Mouse (Mus musculus) c-Kit-negative CD71-positive TER-119-positive erythroid progenitor cells, embryonic 14.5 days (primary cell): Measurements from ENCODE around the gene Cib1.

Source experiments
- DNase-seq: peaks from one replicate; pipeline ENCODE4 v3.0.0-alpha.2; 2013; ENCODE audit warnings: low read depth, low spot score

Cib1 gene

DNA sequence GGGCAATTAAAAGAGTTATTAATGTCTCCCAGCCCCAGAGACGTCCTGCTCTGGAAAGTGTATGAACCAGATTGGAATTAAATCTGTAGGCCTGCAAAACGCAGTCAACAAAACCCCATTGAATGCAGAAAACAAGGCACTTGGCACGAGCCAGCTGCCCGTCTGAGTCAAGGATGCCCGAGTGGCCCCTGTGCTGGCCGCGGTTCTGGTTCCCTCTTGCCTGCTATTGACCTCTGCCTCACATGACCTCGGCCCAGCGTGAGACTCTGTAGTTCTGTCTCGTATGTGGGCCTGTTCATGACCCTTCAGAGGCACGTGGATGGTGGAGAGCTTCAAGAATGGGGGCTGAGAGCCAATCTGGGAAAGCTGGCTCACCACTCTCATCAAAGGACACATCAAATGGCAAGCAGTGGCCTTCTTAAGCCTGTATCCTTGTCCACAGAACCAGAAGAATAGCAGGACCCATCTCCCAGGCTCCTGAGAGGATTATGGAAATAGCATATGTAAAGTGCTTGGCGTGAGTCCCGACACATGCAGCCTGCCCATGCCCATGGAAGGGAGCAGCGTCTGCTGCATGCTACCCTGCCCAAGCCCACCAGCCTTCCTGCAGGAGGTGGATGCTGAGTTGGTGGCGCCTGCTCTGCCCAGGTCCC, 30.6 kb downstream of the Cib1 start:
- no peak for DNase-seq

DNA sequence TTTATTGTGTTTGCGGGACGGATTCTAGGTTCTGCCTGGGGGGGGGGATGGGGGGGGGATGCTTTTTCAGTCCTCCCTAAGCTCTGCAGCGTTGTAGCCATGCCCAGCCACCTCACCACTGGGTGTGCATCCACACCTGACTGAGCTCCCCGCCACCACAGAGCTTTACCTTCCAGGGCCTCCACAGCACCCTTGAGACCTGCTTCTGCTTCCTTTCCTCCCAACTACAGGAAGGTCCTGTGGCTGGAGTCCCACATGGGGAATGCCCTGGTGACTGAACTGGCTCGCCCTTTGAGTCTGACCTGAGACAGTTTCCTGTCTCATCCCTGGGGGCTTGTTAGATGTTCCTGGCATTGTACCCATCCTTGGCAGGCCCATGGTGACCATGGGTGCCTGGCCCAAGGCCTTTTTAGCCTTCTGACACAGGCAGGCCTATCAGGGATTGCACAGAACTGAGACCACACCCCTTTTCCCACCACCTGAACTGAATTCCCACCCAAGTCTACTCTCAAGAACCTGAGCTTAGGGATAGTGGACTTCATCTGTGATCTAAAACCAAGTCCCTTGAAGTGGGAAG, 31.6 kb downstream of the Cib1 start:
- no peak for DNase-seq

DNA sequence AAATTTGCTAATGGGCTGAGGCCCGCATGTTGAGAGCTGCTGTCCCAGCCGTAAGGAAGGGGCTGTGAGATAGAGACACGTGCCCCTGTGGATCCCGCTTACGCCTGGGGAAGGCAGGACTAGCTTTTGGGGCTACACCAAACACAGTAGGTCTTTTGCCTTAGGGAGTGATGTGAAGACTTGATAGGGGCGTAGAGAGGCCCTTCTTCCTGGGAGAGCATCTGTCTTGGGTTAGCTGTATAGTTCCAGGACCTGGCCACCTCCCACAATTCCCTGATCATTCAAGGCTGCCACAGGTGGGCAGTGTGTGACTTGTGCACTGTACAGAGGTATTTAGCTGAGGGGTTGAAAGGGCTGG, 32.0 kb downstream of the Cib1 start:
- DNase-seq = no peak

DNA sequence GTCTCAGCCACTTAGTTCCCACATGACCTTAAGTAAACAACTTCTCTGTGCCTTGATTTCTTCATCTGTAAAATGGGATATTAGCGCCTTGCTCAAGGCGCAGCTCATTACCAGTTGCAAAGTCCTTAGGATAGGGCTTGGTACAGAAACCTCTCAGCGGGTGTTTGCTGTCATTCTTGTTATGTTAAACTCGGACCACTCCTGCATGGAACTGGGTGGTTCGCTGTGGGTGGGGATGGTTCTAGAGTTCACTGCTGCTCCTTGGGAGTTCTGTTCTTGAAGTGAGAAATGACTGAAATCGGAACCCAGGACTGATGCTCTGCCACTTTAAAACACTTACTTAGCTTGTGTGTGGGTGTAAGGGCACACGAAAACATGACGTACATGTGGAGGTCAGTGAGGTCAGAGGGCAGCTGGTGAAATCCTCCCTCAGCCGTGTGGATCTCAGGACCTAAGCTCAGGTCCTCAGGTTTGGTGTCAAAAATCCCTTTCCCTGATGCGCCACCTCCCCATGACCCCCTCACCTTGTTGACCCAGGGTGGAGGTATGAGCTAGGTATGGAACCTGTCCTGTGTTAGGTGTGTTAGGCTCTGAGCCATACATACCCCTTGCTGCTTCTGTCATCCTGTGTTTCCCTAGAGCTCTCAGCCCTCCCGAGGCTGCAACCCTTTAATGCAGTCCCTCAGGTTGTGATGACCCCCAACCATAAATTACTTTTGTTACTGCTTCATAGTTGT, 32.6 kb downstream of the Cib1 start:
- no peak for DNase-seq

DNA sequence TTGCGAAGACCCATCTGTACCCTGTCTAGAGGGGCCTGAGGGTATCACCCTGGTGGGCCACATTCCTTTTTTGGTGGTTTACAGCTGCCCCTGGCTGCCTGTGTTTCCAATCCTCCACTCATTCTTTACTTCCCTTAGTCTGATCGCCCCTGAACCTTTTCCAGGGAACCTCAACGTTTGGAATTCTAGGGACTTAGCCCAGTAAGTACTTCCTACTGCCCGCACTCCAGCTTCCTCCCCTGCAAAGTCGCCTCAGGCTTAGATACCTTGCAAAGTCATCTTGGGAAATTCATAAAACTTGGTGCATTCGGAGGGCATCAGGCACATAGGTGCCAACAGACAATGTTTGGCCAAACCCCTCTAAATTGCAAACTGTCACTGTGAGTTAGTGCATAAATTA, 33.3 kb downstream of the Cib1 start:
- DNase-seq = no peak

DNA sequence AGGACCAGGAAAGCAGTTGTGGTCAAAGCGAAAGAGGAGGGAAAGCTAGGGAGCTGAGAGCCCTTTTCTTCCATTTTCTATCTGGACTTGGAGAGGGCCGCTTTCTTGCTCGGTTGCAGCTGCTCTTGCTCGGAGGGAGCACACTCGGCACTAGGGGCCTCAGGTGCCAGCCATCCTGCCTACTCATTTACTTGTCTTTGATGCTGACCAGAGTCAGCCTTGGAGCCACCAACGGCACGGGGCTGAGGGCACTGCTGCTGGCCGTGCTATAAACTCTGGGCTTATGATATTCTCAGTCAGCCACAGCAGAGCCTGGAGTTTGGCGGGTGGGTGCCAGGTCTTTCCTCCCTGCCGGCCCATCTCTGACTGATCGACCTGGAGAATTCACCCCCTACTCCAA, 33.8 kb downstream of the Cib1 start:
- DNase-seq = no peak

DNA sequence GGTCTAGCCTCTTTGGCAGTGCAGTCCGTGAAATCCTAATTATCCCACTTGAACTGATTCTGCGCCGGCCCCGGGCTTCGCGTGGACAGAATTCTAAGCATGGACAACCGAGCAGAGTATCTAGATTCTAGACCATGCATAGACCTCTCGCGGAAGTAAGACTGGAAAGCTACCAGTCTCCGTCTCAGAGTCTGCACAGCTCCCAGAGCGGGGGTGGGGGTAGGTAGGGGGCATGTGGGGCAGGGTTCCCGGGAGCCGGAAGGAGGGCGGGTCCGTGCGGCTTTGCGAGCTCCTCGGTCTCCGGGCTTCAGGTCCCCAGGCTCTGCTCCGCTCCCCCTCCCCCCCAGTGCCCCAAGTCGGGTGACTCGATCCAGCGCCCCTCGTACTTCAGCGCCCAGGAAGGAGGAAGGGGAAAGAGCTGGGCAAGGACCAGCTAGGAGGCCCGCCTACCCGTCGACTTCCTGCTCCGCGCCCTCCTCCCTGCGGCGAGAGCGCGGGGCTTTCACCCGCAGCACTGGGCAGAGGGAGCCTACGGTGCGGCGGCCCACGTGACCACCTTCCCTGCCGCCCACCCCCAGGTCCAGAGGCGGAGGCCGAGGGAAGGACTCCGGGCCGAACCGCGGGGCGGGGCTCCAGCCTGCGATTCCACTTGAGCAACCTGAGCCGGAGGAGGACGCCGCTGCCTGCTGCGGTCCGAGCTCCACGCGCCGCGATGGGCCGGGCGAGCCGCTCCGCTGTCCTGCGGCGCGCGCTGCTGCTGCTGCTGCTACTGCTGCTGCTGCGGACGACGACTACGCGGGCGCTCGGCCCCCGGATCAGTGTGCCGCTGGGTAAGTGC, 34.5 kb downstream of the Cib1 start:
- no peak for DNase-seq

DNA sequence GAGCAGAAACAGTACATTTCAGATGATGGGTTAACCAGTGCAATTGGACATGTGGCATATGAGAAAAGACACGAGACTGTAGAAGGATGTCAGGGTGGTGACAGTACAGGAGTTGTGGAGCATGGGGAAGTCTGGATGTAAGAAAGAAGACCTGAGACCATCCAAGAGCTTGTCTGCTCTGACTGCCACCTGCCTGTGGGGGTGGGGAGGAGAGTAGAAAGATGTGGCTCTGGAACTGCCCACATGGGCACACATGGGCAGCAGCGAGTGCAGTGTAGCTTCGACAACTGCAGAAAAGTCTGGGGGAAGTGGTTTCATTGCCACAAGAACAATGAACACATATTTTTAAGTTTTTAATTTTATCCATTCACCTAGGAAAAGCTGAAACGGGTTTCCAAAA, 35.2 kb downstream of the Cib1 start:
- no peak for DNase-seq

DNA sequence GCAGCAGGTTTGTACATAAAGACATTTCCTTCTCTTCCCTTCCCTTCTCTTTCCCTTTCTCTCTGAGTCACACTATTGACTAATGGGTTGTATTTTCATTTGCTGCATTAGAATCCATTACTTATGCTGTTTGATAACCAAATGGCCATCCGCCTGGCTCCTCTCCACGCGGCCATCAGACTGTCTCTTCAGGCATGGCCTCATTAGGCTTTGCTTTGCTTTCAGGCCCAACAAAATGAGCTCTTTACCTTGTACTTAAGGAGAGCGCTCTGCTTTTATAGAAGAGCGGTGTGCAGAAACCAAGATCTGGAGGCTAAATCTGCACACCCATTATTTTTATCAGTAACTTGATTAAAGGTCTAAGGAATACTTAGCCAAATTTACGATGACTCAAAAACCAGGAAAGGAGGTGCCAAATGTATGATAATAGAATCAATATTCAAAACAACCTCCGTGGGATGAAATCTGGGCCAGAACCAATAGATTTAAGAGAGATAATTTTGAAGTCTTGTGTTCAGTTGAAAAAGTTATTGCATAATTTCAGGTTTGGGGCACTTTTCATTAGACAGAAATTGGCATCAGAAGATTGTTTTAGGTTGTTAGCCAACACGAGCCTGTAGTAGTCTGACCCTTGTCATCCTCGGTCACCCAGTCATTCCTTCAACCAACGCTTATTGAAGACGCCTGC, 36.9 kb downstream of the Cib1 start:
- no peak for DNase-seq

DNA sequence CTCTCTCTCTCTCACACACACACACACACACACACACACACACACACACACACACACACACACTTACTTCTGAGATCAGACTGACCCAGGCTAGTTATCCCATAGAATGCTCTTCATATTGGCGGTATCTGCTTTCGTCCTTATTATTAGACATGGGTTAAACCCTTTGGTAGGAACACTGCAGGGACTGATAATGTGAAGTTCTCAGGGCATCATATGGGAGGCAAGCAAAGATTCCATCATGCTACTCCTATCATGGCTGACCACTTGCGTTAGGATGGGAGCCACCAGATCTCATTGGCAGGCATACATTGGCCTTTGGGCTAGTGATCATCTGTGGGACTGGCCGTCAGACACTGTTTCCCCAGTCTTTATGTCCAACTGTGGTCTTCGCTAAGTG, 37.5 kb downstream of the Cib1 start:
- DNase-seq = no peak

DNA sequence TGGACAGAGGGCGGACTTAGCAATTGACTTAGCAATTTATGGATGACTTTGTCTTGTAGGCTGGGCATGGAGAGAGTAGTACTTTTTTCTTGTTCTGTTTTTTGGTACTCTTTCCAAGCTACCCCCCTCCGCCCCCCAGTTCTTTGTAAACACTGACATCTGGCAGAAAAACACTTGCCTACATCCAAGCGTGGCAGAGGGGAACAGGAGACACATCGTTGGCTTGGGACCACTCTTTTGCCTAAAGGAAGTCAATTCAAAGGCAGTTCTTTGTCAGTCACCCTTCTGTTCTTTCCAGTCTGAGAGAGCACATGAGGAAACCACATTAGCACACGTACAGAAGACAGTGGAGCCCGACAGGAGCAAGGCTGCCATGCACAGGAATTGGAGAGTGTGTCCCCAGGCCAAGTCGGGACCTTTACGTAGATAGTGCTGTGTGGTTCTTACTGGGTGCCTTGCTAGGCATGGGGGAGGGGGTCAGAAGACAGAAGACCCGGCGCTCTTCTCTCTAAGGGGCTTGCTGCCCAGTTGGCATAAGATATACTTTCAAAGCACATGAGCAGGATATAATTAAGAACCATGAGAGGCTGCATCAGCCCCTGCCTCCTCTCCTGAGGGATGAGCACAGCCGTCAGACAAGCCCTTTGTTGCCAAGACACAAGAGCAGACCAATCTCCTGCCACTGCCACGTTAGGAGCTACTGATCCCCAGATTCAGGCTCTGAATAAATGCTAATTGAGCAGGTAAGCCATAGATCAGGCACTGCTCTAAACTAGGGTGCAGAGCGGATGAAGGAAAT, 38.5 kb downstream of the Cib1 start:
- no peak for DNase-seq

DNA sequence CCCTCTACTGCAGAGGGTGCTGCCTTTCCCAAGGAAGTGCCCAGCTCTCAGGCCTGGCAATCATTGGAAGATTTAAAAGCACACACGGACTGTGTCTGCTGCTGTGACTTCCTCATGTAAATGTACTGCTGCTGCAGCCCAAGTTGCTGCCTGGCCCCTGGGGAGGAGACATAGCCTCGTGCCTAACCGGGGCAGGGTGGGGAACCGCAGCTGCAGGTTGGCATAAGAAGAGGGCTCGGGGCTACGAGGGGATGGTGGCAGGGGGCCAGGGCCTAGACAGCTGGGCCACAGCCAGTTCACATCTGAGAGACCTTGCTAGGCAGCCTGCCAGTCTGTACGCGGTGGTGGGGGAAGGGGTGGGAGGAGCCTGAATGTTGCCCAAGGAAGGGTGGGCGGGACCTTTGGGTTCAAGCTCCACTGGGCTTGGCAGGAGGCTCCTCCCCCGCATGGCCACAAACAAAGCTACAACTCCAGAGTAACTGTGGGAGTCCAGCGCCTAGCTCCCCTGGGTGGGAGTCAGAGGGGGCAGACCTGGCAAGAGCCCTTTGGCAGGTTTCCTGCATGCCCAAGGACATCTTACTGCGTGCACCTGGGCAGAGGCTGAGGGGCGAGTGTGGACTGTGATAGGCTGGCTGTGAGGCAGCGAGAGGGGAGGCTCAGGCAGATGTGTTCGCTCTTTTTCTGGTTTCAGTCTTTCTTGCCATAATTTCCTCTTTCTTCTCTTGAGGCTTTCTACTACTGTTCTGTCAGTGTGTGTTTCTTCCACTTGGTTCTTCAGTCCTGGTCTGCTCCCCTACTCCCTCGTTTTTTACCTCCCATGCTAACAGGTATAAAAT, 40.2 kb downstream of the Cib1 start:
- DNase-seq = peak; percentile 79

DNA sequence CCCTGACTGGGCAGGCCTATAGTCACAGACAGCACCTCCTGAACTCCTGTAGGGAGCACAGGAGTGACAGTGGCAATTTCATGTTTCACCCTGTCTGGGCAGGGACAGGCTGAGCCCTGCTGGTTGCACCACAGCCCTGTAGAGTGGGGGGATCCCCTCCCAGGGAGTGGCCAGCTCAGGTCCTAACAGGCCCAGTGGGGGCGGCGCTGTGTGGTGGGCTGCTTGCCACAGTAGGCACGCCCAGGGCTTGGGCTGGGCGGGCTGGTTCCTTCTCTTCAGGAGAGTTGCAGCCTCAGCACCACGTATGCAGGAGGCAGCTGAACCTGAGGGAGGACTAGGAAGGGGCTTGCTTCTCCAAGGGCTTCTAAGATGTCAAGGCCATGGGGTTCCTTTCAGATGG, 41.2 kb downstream of the Cib1 start:
- DNase-seq = no peak

DNA sequence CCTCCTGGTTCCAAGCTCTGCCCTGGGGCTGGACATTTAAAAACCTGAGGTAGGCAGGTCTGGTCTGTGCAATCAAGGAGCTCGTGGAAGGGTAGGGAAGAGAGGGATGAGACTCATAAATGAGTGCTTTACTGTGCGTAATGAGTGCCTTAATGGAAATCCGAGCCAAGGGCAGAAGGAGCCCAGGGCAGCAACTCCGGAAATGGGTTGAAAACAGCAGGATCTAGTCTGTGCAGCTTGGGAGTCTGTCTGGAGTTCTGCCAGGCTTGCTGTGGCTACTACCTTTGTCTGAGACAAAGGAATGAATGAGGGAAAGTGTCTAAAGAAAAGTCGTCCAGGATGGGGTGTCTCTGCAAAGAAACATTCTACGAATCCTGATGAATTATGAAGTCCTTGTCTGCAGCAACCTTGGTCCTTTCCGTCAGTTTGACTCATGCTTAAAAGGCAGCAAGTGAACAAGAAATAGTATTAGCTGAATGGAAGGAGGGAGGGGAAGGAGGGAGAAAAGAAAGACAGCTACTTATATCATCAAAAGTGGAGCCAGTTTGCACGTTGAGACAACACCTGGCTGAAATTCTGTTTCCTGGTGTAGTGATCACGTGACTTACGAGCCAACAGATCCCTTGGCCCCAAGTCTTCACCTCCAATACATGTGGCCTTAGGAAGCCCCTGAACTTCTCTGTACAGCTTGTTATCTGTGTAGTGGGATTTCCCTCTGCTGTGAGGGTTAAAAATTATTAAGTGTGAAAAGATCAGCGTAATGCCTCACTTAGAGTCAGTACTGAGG, 43.3 kb downstream of the Cib1 start:
- no peak for DNase-seq

DNA sequence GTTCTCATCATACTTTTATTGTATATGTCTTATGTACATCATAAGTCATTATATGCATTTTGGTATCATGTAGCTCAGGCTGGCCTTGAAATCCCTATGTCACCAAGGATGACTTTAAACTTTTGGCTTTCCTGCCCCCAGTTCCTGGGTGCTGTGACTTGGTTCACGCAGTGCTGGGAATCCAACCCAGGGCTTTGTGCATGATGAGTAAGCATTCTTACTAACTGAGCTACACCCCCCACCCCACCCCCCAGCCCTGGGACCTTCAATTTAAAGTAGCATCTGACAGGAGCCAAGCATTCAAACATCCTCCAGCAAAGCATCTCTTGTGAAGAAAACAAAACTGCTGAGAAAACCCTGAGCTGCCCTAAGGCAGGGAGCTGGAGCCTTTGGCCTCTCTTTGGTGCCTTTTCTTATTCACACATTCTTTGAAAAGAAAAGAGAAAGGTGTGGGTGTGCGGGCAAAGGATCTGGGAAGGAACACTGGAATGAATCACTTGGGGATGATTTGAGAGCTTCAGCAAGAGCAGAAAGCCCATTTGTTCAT, 44.0 kb downstream of the Cib1 start:
- no peak for DNase-seq

DNA sequence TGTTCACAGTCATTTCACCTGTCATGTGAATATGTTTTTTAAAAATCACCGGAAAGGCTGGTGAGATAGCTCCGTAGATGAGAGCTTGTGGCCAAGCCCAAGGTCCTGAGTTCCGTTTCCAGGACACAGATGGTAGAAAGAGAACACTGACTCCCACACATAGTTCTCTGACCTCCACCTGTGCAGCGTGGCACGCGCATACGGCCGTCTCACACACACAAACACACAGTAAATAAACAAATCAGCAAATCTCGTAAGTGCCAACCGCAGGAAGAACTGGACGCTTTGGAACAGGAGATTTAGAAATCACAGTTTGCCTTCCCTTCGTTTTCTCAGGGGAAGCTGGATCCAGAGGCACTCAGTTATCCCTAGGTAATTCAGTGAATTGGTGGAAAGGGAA, 45.1 kb downstream of the Cib1 start:
- no peak for DNase-seq

DNA sequence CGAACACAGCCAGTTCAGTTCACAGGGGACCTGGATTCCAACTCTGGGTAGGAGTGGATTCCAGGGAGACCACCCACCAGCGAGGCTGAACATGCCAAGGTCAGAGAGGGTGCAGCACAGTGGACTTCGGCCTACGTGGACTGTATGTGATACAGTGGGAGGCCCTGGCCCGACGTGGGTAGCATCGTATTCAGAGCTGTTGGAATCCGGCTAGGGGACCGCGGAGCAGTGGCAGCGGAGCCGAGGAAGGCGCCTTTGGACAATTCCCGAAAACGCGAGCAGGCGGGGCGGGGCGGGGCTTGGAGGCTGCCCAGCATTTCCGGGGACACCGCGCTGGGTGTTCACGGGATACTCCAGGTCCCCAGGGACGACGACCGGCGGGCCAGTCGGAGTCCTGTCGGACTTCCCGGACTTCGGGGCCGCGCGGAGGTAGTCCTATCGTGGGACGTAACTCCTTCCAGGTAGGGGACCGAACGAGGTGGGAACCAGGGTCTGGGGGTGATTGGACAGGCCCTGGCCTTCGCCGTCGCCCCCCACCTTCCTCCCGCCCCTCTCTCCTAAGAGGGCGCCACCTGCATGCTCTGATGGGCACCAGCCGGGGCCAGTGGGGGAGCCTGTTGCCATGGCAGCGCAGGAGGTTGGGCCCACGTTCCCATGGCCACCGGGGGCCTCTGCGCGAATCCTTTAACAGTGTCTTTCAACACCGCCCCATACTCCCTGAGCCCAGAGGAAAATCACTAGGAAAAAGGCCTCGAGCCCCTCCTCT, 45.9 kb downstream of the Cib1 start, which contains the start of gene Sema4b:
Sema4b (plus strand) TSS at position 311 of the 766 bp plus-strand sequence.
- DNase-seq = no peak

DNA sequence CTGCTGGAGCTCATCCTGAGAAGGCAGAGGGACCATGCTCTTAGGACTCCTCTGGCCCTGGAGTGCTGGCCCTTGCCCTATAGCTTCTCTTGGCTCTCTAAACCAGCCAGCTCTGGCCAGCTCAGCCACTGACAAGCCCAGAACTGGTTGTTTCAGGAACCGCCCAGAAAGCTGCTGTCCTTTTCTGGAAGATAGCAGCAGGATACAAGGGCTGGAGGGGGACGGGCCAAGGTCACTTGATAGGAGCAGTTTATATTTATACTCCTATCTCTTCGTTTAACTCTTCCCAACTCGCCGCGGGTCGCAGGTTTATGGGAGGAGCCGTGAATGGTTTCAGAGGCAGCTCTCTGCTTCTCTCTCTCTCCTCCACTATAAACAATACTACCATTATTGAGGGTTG, 46.6 kb downstream of the Cib1 start:
- DNase-seq = peak; percentile 72
